In the genomic region with DNA sequence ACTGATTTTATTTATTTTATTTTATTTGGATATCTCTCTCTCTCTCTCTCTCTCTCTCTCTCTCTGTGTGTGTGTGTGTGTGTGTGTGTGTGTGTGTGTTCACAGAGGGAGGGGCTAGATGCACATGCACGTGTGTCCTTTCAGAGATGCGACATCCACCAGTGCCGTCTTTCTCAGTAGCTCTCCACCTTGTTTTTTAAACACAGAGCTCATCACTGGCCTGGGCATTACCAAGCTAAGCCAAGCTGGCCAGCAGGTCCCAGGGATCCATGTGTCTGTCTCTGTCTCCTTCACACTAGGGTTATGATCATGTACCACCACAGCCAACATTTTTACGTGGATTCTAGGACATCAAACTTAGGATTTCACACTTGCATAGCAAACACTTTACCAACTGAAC, we compare ENCODE assay signal across 16 mouse cellular contexts.
"Had no signal": no experiment of that assay in that cellular context is flagged by ENCODE, and none has a peak within 500 bp of the region (broad histone marks: within the 10 kb centered on the region; RNA-seq: fewer than 3 reads in every experiment).

No protein-coding gene starts in this region.

- H3K9ac ChIP-seq: neural tube, embryonic 13.5 days; neural tube, embryonic 15.5 days; stomach, embryonic 15.5 days had no signal

- H3K4me3 ChIP-seq: neural tube, embryonic 13.5 days; neural tube, embryonic 15.5 days; stomach, embryonic 15.5 days had no signal

- H3K4me1 ChIP-seq: stomach, embryonic 15.5 days had no signal

- H3K27ac ChIP-seq: neural tube, embryonic 13.5 days; neural tube, embryonic 15.5 days; stomach, embryonic 15.5 days; stomach, postnatal 0 days had no signal

- DNase-seq: retina, postnatal 1 day; right cerebral cortex, adult 18-20 months; right cerebral cortex, postnatal 14 days; right cerebral cortex, postnatal 25 days; right cerebral cortex, postnatal 4 days; spleen, adult 18-20 months; thymus, adult 18-20 months; thymus, adult 2 months; thymus, postnatal 14 days; thymus, postnatal 25 days; thymus, postnatal 36 days; thymus, postnatal 4 days had no signal

- H3K4me2 ChIP-seq: neural tube, embryonic 13.5 days; neural tube, embryonic 15.5 days; stomach, embryonic 15.5 days had no signal

- H3K36me3 ChIP-seq: neural tube, embryonic 13.5 days; neural tube, embryonic 15.5 days; stomach, embryonic 15.5 days had no signal

- H3K27me3 ChIP-seq: neural tube, embryonic 13.5 days; neural tube, embryonic 15.5 days; stomach, embryonic 15.5 days had no signal

- H3K9me3 ChIP-seq: neural tube, embryonic 13.5 days; neural tube, embryonic 15.5 days; stomach, embryonic 15.5 days had no signal
